Mouse (Mus musculus) heart, postnatal 0 days (tissue): ENCODE measurements around the gene Vmn2r15.

Experiments used
- CTCF ChIP-seq: IDR thresholded peaks from 2 replicates; pipeline ENCODE4 v1.5.1; 2016; ENCODE audit warnings: antibody characterized with exemption, control low read depth, low read depth
- EP300 ChIP-seq: IDR thresholded peaks from 2 replicates; pipeline ENCODE4 v1.6.1; 2016; ENCODE audit warnings: antibody characterized with exemption, low read depth

DNA sequence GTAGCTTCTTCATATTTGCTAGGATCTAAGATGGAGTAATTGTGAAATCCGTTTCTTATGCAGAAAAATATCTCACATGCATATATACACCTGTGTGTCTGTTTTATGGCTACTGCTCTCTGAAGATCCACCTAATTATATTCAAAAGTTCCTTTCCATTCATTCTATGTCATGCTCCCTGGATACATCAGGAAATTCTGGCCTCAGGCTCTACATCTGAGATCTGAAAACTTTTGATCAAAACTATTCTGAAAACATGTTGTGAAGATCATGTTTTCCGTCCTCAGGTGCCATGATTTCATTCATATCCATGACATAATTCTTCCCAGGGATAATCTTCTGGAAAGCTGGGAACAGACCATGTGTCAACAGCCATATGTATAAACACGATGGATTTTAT is at the start of gene Vmn2r15:
- TF ChIP-seq CTCF (no peak), EP300 (no peak)
